Mouse (Mus musculus) C2C12 (cell line): Measurements from ENCODE around the gene Gm49325.

ENCODE experiments used
- CEBPB ChIP-seq: IDR thresholded peaks from one replicate; pipeline ENCODE4 v1.6.1; 2011; ENCODE audit warnings: low read depth, mild to moderate bottlenecking, control low read depth, moderate library complexity
- CTCF ChIP-seq: IDR thresholded peaks from one replicate; pipeline ENCODE4 v1.5.1; 2011; ENCODE audit not compliant: control insufficient read depth, insufficient read depth, insufficient read length

GRCm38 (mm10) chr10:77586637-77587036, 19.4 kb upstream of the Gm49325 start:
- TF ChIP-seq CTCF, result no peak
- no peak for TF ChIP-seq CEBPB
